In the genomic region with DNA sequence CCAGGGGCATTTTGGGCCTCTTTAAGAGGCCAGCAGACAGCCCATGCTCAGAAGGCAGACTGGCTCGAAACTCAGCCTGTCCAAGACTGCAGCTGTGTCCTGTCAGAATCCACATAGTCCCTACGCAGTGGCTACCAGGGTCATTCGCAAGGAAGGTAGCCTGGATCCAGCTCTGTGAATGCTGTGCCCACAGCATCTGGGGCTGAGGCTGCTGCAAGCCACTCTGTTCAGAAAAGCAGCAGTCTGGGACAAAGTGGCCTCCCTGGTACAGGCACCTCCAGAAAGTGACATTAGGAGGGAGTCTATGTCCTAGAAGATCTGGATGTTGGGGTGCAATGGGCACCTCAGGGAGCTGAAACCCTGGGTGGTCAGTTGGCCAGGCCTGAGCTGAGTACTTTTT, we compare ENCODE assay signal across 16 mouse cellular contexts. TPM values are rescaled to one million over a fixed set of nuclear protein-coding genes. Genes with fewer than 3 reads are reported as not detected.
DNase-seq lines count a peak whose midpoint lies in the region; ATAC-seq and TF ChIP-seq lines count a peak whose summit lies in the region.
"Had no signal": no experiment of that assay in that cellular context is flagged by ENCODE, and none has a peak within 500 bp of the region (broad histone marks: within the 10 kb centered on the region; RNA-seq: fewer than 3 reads in every experiment).

No protein-coding gene starts in this region.

- peaks cover 75% of the 10 kb centered on the region for H3K4me1 ChIP-seq in hindbrain, embryonic 15.5 days (replicated peaks)
- H3K4me1 ChIP-seq in hindbrain, embryonic 12.5 days: peaks cover 61% of the 10 kb centered on the region
- peaks cover 2% of the 10 kb centered on the region for H3K4me1 ChIP-seq in bone marrow, adult 2 months (ENCODE audit: control insufficient read depth, insufficient read depth, low read length)
- peaks cover 55% of the 10 kb centered on the region for H3K4me1 ChIP-seq in brown adipose tissue, adult 24 weeks (ENCODE audit: control insufficient read depth, insufficient read depth, insufficient read length, low read length)
- H3K4me1 ChIP-seq in limb, embryonic 15.5 days: peaks cover 78% of the 10 kb centered on the region

- H3K36me3 ChIP-seq in hindbrain, embryonic 15.5 days: no peaks in the 10 kb centered on the region
- H3K36me3 ChIP-seq in hindbrain, embryonic 12.5 days: no peaks in the 10 kb centered on the region
- 0 out of 2 replicates have a peak, but pooled peaks cover 2% of the 10 kb centered on the region for H3K36me3 ChIP-seq in limb, embryonic 15.5 days
- H3K36me3 ChIP-seq: forebrain, embryonic 15.5 days; lung, embryonic 15.5 days had no signal

- no peak overlapping the region for H3K4me3 ChIP-seq in hindbrain, embryonic 15.5 days
- H3K4me3 ChIP-seq in hindbrain, embryonic 12.5 days: no peak overlapping the region
- no peak overlapping the region for H3K4me3 ChIP-seq in bone marrow, adult 2 months (replicated peaks; ENCODE audit: control insufficient read depth, low read depth, low read length)
- H3K4me3 ChIP-seq in brown adipose tissue, adult 24 weeks (ENCODE audit: insufficient read depth, low read depth, low read length): no peak overlapping the region
- no peak overlapping the region for H3K4me3 ChIP-seq in limb, embryonic 15.5 days
- H3K4me3 ChIP-seq: erythroblast, embryonic 14.5 days; forebrain, embryonic 15.5 days; lung, embryonic 15.5 days had no signal

- ATAC-seq in hindbrain, embryonic 15.5 days (ENCODE audit: low FRiP score, low read depth): no peak
- ATAC-seq in hindbrain, embryonic 12.5 days (ENCODE audit: low FRiP score): no peak
- ATAC-seq in limb, embryonic 15.5 days (ENCODE audit: insufficient number of reproducible peaks, low FRiP score, low TSS enrichment, low read depth): no peak
- ATAC-seq: activated CD4-positive, CD25-positive, alpha-beta regulatory T cell, adult 4 months; forebrain, embryonic 15.5 days; midbrain, embryonic 16.5 days; Patski had no signal

- TF ChIP-seq CTCF in bone marrow, adult 2 months (IDR thresholded peaks at IDR 0.05; ENCODE audit: control insufficient read depth, insufficient read depth, low read length): no peak

- no peak for DNase-seq in cerebellum, postnatal 4 days (ENCODE audit: low spot score in 2 of 2)
- DNase-seq in right cerebral cortex, adult 2 months (ENCODE audit: low spot score in 2 of 2): no peak
- DNase-seq: cerebellum, postnatal 25 days; right cerebral cortex, postnatal 25 days; thymus, postnatal 25 days had no signal

- H3K9ac ChIP-seq in hindbrain, embryonic 15.5 days: no peak overlapping the region
- no peak overlapping the region for H3K9ac ChIP-seq in hindbrain, embryonic 12.5 days
- H3K9ac ChIP-seq in limb, embryonic 15.5 days: no peak overlapping the region
- H3K9ac ChIP-seq: forebrain, embryonic 15.5 days; lung, embryonic 15.5 days had no signal

- TF ChIP-seq POLR2A in bone marrow, adult 2 months (IDR thresholded peaks at IDR 0.05; ENCODE audit: borderline replicate concordance, control insufficient read depth, low read depth, low read length): no peak

- no peaks in the 10 kb centered on the region for H3K27me3 ChIP-seq in hindbrain, embryonic 15.5 days
- H3K27me3 ChIP-seq in hindbrain, embryonic 12.5 days: no peaks in the 10 kb centered on the region
- H3K27me3 ChIP-seq in limb, embryonic 15.5 days: no peaks in the 10 kb centered on the region
- H3K27me3 ChIP-seq: forebrain, embryonic 15.5 days; lung, embryonic 15.5 days; Patski had no signal

- H3K27ac ChIP-seq in hindbrain, embryonic 15.5 days (replicated peaks): 0 out of 2 replicates have a peak overlapping the region, but pooled peaks have one; percentile 88
- no peak overlapping the region for H3K27ac ChIP-seq in hindbrain, embryonic 12.5 days
- H3K27ac ChIP-seq in bone marrow, adult 2 months (ENCODE audit: control insufficient read depth, insufficient read depth, low read depth, low read length, poor library complexity): peak overlapping the region; percentile 33; the same call in 1 of the 2 replicates
- peak overlapping the region; percentile 27 for H3K27ac ChIP-seq in brown adipose tissue, adult 24 weeks (replicated peaks; ENCODE audit: low read depth, low read length)
- peak overlapping the region; percentile 14; the same call in 1 of the 2 replicates for H3K27ac ChIP-seq in limb, embryonic 15.5 days

- no peak overlapping the region for H3K4me2 ChIP-seq in hindbrain, embryonic 15.5 days
- H3K4me2 ChIP-seq in hindbrain, embryonic 12.5 days (replicated peaks): no peak overlapping the region
- H3K4me2 ChIP-seq in limb, embryonic 15.5 days: no peak overlapping the region
- H3K4me2 ChIP-seq: forebrain, embryonic 15.5 days had no signal

- no peaks in the 10 kb centered on the region for H3K9me3 ChIP-seq in hindbrain, embryonic 15.5 days
- H3K9me3 ChIP-seq in hindbrain, embryonic 12.5 days (replicated peaks): no peaks in the 10 kb centered on the region
- no peaks in the 10 kb centered on the region for H3K9me3 ChIP-seq in limb, embryonic 15.5 days
- H3K9me3 ChIP-seq: forebrain, embryonic 15.5 days; lung, embryonic 15.5 days had no signal

- WGBS in hindbrain, embryonic 15.5 days: 87% methylated on average over 3 of the region's 3 CpGs
- 87% methylated on average over 3 of the region's 3 CpGs for WGBS in hindbrain, embryonic 12.5 days
- 96% methylated on average over 3 of the region's 3 CpGs for WGBS in bone marrow, adult 2 months
- WGBS in limb, embryonic 15.5 days: 83% methylated on average over 3 of the region's 3 CpGs

RNA-seq across cellular contexts. Expression of gene Tpcn1, which starts 18.7 kb away (rescaled TPM):
- polyA plus RNA-seq in hindbrain, embryonic 15.5 days (2015; fragmentation: Nextera tagmentation; extraction: Ambion mirVana): 18.1 and 19.7 TPM in 2 replicates
- 18.4 and 19.2 TPM in 2 replicates for polyA plus RNA-seq in hindbrain, embryonic 12.5 days (2016; fragmentation: Nextera tagmentation; extraction: Ambion mirVana)
- 34.6 and 46.7 TPM in 2 replicates for polyA plus RNA-seq in bone marrow, adult 2 months (2011; ENCODE audit: insufficient read depth, insufficient read length, low replicate concordance, missing spikeins)
- polyA plus RNA-seq in brown adipose tissue, adult 24 weeks (2012; ENCODE audit: insufficient read depth, insufficient read length, missing spikeins): 28.6 and 39.1 TPM in 2 replicates
- 25.4 and 25.8 TPM in 2 replicates for polyA plus RNA-seq in limb, embryonic 15.5 days (2015; fragmentation: Nextera tagmentation; extraction: Ambion mirVana)

RNA-seq across cellular contexts. Expression of gene Iqcd, which starts 19.0 kb away (rescaled TPM):
- 1.6 and 2.3 TPM in 2 replicates for polyA plus RNA-seq in hindbrain, embryonic 15.5 days (2015; fragmentation: Nextera tagmentation; extraction: Ambion mirVana)
- polyA plus RNA-seq in hindbrain, embryonic 12.5 days (2016; fragmentation: Nextera tagmentation; extraction: Ambion mirVana): 1.9 and 2.5 TPM in 2 replicates
- 3.7 and 7.2 TPM in 2 replicates for polyA plus RNA-seq in bone marrow, adult 2 months (2011; ENCODE audit: insufficient read depth, insufficient read length, low replicate concordance, missing spikeins)
- polyA plus RNA-seq in brown adipose tissue, adult 24 weeks (2012; ENCODE audit: insufficient read depth, insufficient read length, missing spikeins): not detected in 2 replicates
- polyA plus RNA-seq in limb, embryonic 15.5 days (2015; fragmentation: Nextera tagmentation; extraction: Ambion mirVana): 0.38 TPM in 2 replicates

RNA-seq across cellular contexts. Expression of gene Rita1, which starts 42.6 kb away (rescaled TPM):
- polyA plus RNA-seq in hindbrain, embryonic 15.5 days (2015; fragmentation: Nextera tagmentation; extraction: Ambion mirVana): 28.7 and 31.1 TPM in 2 replicates
- polyA plus RNA-seq in hindbrain, embryonic 12.5 days (2016; fragmentation: Nextera tagmentation; extraction: Ambion mirVana): 16.8 and 19.2 TPM in 2 replicates
- 1.9 and 3.4 TPM in 2 replicates for polyA plus RNA-seq in bone marrow, adult 2 months (2011; ENCODE audit: insufficient read depth, insufficient read length, low replicate concordance, missing spikeins)
- polyA plus RNA-seq in brown adipose tissue, adult 24 weeks (2012; ENCODE audit: insufficient read depth, insufficient read length, missing spikeins): 11.3 and 15.3 TPM in 2 replicates
- polyA plus RNA-seq in limb, embryonic 15.5 days (2015; fragmentation: Nextera tagmentation; extraction: Ambion mirVana): 13.8 TPM in 2 replicates

RNA-seq across cellular contexts. Expression of gene Ddx54, which starts 42.7 kb away (rescaled TPM):
- polyA plus RNA-seq in hindbrain, embryonic 15.5 days (2015; fragmentation: Nextera tagmentation; extraction: Ambion mirVana): 37.9 and 41.3 TPM in 2 replicates
- polyA plus RNA-seq in hindbrain, embryonic 12.5 days (2016; fragmentation: Nextera tagmentation; extraction: Ambion mirVana): 53.2 and 53.6 TPM in 2 replicates
- polyA plus RNA-seq in bone marrow, adult 2 months (2011; ENCODE audit: insufficient read depth, insufficient read length, low replicate concordance, missing spikeins): 17.2 and 32.0 TPM in 2 replicates
- polyA plus RNA-seq in brown adipose tissue, adult 24 weeks (2012; ENCODE audit: insufficient read depth, insufficient read length, missing spikeins): 10.3 and 13.0 TPM in 2 replicates
- 39.4 and 41.7 TPM in 2 replicates for polyA plus RNA-seq in limb, embryonic 15.5 days (2015; fragmentation: Nextera tagmentation; extraction: Ambion mirVana)

RNA-seq across cellular contexts. Expression of gene Slc8b1, which starts 58.8 kb away (rescaled TPM):
- polyA plus RNA-seq in hindbrain, embryonic 15.5 days (2015; fragmentation: Nextera tagmentation; extraction: Ambion mirVana): 2.4 and 2.9 TPM in 2 replicates
- 3.5 and 4.0 TPM in 2 replicates for polyA plus RNA-seq in hindbrain, embryonic 12.5 days (2016; fragmentation: Nextera tagmentation; extraction: Ambion mirVana)
- 18.8 and 45.1 TPM in 2 replicates for polyA plus RNA-seq in bone marrow, adult 2 months (2011; ENCODE audit: insufficient read depth, insufficient read length, low replicate concordance, missing spikeins)
- 4.3 and 5.7 TPM in 2 replicates for polyA plus RNA-seq in brown adipose tissue, adult 24 weeks (2012; ENCODE audit: insufficient read depth, insufficient read length, missing spikeins)
- 12.0 and 13.4 TPM in 2 replicates for polyA plus RNA-seq in limb, embryonic 15.5 days (2015; fragmentation: Nextera tagmentation; extraction: Ambion mirVana)
